Mouse (Mus musculus): ENCODE measurements around the gene Zrsr1.

Gene Zrsr1

DNA sequence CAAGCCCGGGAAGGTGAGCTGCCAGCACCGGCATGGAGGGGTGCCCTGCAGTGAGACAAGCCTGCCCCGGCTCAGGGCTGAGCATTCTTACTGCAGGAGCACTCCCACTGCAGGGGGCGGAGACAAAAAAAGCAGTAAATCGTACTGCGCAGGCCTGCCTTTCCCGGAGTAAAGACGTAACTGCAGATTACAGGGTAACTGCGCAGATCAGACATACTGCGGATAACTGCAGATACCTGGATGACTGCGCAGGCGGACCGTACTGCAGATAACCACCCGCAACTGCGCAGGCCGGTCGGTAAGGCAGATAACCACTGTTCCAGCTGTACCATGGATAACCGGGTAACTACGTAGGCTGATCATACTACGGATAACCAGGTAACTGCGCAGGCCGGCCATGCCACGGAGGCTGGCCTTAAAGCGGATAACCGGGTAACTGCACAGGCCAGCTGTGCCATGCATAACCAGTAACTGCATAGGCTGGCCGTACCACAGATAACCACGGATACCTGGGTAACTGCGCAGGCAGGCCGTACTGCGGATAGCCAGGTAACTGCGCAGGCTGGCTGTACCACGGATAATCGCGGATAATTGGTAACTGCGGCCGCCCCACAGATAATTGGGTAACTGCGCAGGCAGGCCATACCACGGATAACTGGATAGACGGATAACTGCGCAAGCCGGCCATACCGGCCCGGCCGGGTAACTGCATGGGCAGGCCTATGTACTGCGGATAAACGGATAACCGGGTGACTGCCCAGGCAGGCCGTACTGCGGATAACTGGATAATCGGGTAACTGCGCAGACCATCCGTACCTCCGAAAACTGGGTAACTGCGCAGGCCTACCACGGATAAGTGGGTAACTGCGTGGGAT lies at the start of gene Zrsr1:
Gene Zrsr1, plus strand, starts transcription at position 171 of the 875 bp plus-strand sequence.
- DNase-seq: peak; percentile 30 to 47

DNA sequence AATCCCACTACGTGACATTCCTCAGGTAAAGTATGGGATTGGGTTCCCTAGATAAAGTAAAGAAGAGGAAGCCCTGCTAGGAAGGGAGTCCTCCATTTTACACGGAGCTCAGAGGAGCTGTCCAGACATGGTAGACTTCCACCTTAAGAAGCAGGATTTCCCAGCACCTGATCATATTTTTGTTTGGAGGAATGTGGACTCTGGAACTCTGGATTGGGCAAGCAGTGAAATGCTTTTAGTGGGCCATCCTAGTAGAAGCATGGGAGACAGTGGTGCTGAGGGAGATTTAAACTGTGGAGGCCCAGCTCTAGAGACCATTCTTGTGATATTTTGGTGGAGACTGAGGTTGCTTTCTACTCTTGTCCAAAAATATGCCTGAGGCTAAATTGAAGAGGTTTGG lies 49.3 kb upstream of the Zrsr1 start:
- no peak for DNase-seq

DNA sequence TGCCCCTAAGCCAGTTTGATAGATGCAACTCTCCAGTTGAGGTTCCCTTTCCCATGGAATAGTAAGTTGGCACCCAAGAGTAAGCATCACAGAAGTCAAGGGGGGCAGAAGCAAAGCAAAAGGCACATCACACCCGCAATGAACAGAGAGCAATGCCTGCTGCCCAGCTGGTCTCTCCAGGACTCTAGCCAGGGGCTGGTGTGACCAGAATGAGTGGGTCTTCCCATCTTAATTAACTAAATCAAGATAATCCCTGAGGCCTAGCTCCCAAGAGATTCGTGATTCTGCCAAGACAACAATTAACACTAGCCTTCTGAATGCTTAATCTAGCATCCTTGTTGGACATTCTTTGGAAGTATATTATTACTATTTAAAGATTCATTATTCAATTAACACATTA lies 48.2 kb upstream of the Zrsr1 start:
- DNase-seq: no peak

DNA sequence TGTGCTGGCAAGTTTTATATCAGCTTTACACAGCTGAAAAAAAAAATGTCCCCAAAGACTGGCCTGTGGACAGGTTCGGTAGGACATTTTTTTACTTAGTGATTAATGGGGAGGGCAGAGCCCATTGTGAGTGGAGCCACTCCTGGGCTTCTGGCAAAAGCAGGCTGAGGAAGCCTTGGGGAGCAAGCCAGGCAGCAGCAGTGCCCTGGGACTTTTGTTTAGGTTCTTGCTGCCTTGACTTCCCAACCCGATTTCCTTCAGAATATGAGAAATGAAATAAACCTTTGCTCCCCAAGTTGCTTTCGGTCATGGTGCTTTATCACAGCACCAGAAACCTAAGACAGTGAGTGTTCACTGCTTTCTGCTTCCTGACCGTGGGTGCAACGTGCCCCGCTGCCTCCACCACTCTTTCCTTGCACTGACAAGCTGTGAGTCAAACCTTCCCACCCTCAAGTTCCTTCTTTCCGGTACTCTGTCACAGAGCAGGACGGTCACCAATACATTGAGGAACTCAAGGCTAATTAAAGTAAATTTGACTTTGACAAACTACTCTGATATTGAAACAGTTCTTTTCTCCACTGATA lies 43.1 kb upstream of the Zrsr1 start:
- no peak for DNase-seq

DNA sequence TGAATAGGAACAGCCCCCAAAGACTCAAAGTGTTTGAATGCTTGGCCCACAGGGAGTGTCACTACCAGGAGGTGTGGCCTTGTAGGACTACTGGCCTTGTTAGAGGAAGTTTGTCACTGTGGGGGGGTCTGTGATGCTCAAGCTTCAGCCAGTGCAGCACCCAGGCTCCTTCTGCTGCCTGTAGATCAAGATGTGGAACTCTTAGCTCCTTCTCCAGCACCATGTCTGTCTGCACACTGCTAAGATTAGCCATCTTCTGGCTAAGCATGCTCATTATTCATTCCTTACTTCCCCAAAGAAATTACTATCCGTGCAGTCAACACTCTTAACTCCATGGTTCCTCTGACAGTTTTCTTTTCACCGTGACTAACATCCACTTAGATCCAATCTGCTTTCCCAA lies 41.7 kb upstream of the Zrsr1 start:
- no peak for DNase-seq

DNA sequence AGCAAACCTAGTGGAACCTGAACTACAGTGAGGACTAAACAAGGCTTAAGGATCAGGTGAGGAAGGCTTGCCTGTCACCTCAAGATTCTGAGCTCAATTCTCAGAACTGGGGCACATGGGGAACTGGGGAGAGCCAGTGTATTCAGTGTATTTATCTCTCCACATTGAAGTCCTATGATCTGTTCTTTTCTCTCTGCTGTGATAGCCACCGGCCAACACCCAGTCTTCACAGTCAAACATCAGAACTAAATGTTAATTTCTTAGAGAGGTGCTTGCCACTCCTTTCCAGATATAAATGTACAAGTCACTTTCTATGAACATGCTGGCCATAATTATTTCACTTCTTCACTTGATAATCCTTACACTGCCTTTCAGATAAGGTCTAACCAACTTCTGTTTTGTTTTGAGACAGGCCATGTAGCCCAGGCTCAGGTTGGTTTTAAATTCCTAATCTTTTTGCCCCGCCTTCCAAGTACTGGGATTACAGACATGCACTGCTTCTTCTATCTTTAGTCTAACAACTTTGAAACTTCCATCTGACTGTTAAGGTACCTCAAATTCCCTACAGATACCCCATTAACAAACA lies 40.4 kb upstream of the Zrsr1 start:
- no peak for DNase-seq

DNA sequence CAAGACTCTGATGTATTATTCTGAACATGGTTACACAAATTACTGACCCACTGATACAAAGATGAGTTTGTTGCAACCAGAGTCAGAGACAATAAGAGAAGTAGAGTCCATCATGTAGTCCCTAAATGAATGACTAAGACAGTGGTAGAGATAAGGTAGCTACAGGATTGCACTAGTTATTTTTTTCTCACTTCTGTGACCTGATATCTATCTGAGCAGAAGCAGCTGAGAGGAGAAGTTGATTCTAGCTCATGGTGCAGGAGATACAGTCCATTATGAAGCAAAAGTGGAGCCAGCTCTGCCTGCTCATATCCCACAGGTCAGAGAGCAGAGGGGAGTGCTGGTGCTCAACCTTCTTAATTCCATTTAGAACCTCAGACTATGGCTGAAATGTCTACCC lies 39.6 kb upstream of the Zrsr1 start:
- no peak for DNase-seq

DNA sequence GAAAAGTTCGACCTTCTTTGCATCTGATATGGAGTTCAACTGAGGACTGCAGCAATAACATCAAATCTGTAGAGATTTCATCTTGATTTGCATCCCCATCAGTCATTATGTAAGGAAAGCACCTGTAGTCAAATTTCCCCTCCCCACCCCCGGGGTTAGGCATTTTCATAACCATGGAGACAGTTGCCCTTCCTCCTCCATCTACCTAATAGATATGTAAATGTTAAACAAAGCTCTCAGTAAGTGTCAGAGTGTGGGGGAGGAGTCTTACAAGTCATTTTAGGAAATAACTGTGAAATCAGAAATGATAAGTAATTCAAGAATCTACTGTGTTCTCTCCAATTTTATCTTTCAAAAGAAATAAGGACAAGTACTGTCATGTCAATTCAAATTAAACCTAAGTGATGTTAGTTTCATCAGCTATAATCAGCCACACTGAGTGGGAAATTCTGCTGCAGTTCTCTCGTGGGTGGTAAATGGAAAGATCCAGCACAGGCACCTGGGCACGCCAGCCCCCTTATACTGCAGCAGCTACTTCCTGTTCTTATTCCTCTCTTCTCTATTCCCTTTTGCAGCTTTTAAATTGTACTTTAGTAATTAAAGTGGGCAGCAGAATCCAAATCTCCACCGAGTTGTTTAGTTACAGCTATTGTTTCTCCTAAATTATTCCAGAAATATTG lies 35.2 kb upstream of the Zrsr1 start:
- DNase-seq: peak in 1 of 2 experiments; percentile 25

DNA sequence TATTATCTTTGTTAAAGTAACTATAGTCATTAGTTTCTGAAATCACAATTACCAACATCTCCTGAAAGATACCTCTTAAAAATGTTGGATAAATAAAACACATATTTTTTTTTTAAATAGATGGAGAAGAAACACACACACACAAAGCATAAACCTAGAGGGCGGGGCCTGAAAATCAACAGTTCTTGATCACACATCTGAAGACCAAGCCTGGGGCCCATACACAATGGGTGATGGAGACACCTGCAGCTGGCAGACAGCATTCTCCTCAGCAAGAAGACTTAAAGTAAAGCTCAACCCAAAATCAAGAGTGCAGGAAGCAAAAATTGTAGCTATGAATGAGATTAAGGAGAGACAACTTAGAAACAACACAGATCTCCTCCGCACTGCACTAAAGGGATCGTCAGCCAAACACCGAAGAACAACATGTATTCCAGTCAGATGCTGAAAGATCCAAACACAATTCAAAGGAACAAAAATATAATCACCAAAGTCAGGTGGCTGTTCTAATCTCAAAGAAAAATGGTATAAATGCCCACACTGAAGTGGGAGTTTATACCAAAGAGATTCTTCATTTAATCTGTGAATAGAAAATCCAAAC lies 34.0 kb upstream of the Zrsr1 start:
- DNase-seq: peak; percentile 39 to 51

DNA sequence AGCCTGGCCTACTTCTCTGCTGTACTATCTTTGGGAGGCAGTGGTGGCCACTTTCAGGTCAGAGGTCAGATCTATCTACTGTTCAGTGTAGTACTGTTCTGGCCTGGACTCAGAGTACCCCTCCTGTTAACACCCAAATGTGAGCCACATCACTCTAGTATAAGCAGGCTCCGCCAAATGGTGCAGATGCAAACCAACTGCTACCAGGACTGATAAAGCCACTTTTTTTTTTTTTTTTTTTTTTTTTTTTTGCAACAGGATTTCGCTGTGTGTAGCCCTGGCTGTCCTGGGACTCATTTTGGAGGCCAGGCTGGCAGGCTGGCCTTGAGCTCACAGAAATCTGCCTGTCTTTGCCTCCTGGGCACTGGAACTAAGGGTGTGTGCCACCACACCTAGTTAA lies 32.8 kb upstream of the Zrsr1 start:
- no peak for DNase-seq

DNA sequence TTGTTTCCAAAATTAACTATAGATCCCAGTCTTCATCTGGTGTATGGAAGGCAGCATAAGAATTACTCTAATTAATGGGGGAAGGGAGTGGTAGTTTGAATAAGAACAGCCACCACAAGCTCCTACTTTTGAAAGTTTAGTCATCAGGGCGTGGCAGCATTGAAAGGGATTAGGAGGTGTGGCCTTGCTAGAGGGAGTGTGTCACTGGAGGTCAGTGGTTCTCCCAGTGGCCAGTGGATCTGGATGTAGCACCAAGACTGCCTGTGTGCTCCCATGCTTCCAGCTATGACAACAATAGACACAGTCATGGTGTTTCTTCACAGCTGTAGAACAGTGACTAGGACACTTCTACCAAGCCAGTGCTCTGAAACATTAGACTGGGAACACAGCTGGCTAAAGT lies 22.7 kb upstream of the Zrsr1 start:
- no peak for DNase-seq

DNA sequence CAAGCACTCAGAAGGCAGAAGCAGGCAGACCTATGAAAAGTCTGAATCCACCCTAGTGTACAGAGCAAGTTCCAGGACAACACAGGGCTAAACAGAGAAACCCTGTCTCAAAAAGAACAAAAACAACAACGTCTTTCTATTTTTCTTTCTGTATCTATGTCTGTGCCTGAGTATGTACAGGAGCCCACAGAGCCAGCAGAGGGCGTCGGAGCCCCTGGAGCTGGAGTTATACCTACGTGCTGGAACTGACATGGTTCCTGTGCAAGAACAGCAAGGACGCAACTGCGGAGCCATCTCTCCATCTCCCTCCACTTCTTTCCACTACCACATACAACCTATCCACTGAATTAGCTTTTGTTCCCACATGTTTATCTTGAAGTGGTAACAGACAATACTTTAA lies 21.7 kb upstream of the Zrsr1 start:
- DNase-seq: no peak

DNA sequence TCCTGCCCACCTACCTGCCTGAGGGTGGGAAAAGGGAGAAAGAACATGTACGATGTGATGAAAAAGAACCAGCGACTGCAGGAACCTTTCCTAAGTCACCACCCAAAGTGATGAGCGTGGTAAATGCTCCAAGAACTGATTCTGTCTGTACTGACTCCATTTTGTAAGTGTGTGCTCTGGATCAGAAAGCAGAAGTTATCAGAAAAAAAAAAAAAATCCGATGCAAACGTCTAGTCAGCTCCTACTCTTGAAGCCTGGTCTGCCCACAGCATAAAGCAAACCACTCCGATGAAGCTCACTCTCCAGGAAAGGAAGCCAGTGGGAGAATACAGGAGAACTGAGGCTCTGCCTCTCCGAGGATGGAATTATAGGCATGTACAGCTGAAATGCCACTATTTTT lies 19.1 kb upstream of the Zrsr1 start:
- DNase-seq: no peak

DNA sequence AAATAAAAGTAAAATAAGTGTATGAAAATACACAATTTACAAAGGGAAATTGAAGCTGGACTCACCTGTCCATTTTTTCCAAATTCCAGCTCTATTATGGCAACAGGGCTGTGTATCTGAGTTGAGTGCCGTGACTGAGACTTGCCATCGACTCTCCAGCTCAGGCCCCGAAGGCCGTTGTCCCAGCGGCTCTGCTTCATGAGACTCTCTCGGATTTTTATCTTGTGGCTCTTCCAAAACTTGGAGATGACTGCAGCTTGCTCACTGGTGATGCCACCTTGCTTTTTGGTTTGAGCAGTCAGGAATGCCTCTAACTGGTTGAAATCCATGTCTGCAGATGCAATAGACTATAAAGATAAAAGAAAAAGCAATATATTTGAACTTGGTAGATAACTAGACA lies 15.5 kb upstream of the Zrsr1 start:
- DNase-seq: no peak

DNA sequence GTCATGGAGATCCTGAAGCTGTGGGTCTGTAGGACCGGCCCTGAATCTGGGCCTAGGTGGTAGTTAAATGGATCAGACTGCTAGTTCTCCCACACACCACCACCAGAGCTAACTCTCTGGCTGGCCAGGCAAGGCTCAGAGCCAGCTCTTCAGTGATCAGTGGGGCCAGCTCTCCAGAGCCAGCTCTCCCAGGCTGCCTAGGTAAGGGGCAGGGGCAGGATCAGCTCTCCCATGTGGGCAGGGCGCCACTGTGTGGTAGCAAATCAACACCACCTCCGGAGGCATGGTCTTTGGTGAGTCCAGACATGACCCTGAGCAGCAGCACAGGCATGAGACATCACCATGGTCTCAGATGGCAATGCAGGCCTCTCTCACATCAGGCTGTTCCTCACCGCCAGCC lies 15.0 kb upstream of the Zrsr1 start:
- peak; percentile 49 to 59 for DNase-seq

DNA sequence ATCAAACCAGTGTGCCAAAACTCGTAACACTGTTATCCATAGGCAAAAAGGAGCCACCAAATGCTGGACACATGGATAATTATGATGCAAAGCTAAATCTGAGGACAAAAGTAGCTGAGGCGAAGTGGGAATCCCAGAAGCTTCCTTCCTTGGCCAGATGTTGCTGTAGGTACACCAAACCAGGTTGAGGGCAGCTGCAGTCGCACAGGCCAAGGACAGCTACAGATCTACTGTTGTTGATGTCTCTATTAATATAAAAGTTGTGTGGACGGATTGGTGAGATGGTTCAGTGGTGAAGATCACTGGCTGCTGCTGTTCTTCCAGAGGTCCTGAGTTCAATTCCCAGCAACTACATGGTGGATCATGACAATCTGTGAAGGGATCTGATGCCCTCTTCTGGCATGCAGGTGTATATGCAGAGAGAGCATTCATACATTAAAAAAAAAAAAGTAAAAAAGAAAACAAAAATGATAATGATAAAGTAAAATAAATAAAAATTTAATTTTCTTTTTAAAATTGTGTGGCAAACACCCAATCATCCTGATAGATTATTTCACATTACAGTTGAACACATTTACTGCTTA lies 13.9 kb upstream of the Zrsr1 start:
- no peak for DNase-seq

DNA sequence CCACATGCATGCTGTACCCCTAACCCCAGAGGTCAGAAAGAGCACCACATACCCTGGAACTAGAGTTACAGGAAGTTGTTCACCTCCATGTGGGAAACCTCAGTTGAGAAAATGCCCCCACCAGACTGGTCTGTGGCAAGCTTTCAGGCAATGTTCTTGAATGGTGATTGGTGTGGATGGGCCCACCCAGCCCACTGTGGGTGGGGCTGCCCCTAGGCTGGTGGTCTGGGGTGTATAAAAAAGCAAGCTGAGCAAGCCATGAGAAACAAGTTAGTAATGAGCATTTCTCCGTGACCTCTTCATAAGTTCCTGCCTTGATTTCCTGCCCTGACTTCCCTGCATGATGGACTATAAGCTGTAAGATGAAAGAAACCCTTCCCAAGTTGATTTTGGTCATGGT lies 9.7 kb upstream of the Zrsr1 start:
- DNase-seq: no peak

DNA sequence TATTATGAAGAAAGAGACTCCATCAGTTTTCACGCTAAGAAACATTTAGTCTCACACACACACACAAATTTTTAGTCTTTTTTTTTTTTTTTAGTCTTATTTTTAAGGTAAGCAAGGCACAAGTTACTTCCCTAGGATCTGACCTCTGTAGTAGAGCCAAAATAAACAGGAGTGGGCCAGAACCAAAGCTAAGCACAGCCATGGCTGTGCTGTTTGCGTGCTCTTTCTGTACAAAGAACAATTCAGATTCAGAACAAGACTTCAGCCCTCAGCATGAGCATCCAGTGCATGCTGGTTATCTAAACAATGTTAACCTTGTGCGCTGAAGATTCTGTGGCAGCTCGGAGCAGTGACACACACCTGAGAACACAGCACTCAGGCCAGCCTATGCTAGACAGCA lies 7.4 kb upstream of the Zrsr1 start:
- no peak for DNase-seq

DNA sequence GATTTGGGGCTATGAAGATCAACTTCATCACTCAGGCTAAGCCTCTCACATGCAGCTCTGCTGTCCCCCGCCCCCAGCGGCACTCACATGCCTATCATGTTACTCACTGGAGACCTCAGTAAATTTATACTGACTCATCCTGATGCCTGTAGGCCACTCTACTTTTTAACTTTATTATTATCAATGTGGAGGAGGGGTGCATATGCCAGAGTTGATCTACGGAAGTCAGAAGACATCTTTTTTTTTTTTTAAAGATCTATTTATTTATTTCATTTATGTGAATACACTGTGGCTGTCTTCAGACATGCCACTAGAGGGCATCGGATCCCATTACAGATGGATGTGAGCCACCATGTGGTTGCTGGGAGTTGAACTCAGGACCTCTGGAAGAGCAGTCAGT lies 6.3 kb upstream of the Zrsr1 start:
- no peak for DNase-seq

DNA sequence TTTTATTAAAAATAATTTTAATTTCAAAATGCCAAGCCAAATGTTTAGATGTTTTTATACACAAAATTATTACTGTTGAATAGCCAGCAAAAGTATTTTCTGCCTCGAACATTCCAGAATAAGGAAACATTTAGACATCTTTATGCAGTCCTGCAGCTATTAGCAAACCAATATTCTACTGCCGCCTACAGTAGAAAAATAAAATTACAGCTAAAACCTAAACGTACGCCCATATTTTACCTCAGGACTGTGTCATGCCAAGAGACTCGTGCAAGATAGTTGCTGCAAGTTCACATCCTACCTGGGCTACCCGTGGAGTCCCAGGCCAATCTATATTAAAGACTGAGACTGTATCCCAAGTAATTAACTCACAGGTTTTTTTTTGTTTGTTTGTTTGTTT lies 2.3 kb upstream of the Zrsr1 start:
- DNase-seq: no peak

DNA sequence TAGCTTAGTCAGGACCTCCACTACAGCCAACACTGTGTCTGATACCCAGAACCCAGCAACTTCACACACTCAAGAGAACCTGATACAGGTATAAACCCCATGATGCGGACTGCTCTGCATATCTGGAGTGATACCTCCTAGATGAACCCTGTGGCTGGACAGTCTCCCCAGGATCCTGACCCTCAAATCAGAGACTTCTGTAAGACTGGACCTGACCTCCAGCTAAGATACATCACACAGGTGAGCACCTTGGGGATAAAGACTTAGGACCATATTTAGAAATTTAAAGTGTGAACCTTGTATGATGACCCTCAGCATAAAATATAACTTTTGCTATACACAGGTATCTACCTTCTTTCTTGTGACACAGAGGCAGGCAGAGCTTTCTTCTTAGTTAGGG lies 1.3 kb upstream of the Zrsr1 start:
- DNase-seq: no peak

DNA sequence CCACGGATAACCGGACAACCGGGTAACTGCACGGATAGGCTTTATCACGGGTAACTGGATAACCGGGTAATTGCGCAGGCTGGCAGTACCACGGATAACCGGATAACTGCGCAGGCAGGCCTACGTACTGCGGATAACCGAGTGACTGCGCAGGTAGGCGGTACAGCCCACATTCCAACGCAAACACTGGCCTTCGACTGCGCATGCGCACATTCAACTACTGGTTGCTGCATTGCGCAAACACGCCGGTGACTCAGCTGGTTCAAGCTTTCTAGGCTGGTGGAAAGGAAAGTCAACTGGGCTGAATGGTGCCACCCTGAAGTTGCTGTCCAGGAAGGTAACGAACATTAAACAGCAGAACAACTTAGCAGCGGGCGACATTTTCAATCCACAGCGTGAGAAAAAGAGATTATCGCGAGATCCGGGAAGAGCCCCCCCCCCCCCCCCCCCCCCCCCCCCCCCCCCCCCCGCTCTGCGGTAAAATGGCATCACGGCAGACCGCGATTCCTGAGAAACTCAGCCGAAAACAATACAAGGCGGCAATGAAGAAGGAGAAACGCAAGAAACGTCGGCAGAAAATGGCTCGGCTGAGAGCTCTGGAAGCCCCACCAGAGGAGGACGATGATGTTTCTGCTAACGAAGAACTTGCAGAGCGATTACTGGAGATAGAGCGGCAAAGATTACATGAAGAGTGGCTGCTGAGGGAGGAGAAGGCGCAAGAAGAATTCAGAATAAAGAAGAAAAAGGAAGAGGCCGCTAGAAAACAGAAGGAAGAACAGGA lies 1.1 kb downstream of the Zrsr1 start:
- DNase-seq: peak; percentile 61 to 76
